8 mouse cellular contexts compared by ENCODE assay signal in genomic region chr16:18388583-18389435, GRCm38 (mm10). TPM values are rescaled to one million over a fixed set of nuclear protein-coding genes. Genes with fewer than 3 reads are reported as not detected.
A peak's percentile ranks its signal among the peaks of the same experiment; 100 is the strongest.
DNase-seq lines count a peak whose midpoint lies in the region; ATAC-seq and TF ChIP-seq lines count a peak whose summit lies in the region.

No protein-coding gene starts in this region.

- H3K27me3 ChIP-seq in G1E (ENCODE audit: insufficient read depth, low read length): no peaks in the 10 kb centered on the region
- no peaks in the 10 kb centered on the region for H3K27me3 ChIP-seq in hindbrain, embryonic 10.5 days (ENCODE audit: insufficient read depth, poor library complexity, severe bottlenecking)
- no peaks in the 10 kb centered on the region for H3K27me3 ChIP-seq in liver, embryonic 14.5 days (ENCODE audit: control insufficient read depth, insufficient read depth, low read length)

- peaks cover 3% of the 10 kb centered on the region for H3K36me3 ChIP-seq in G1E (replicated peaks)
- H3K36me3 ChIP-seq in hindbrain, embryonic 10.5 days: no peaks in the 10 kb centered on the region
- H3K36me3 ChIP-seq in liver, embryonic 14.5 days (replicated peaks; ENCODE audit: control insufficient read depth, insufficient read depth, low read depth): no peaks in the 10 kb centered on the region

- no peaks in the 10 kb centered on the region for H3K9me3 ChIP-seq in G1E (replicated peaks)
- no peaks in the 10 kb centered on the region for H3K9me3 ChIP-seq in hindbrain, embryonic 10.5 days
- H3K9me3 ChIP-seq in liver, embryonic 14.5 days (ENCODE audit: control insufficient read depth, low read length): no peaks in the 10 kb centered on the region

- no peak overlapping the region; the same call in 1 of the 2 replicates for H3K4me2 ChIP-seq in liver, embryonic 14.5 days (ENCODE audit: low read depth)

- intact Hi-C loops in heart, postnatal 14 days (cut with DNase I): no loop called here

- ATAC-seq in G1E (ENCODE audit: extremely low read depth, insufficient number of reproducible peaks, low FRiP score, poor library complexity, severe bottlenecking): no peak
- no peak for ATAC-seq in liver, embryonic 14.5 days (ENCODE audit: insufficient read depth)

- peak overlapping the region; percentile 85 for H3K27ac ChIP-seq in hindbrain, embryonic 10.5 days
- peak overlapping the region; percentile 66 for H3K27ac ChIP-seq in liver, embryonic 14.5 days

- TF ChIP-seq EP300 in liver, embryonic 14.5 days (IDR thresholded peaks at IDR 0.05; ENCODE audit: low read depth): no peak

- peak; percentile 92 for DNase-seq in heart, adult 11 months
- no peak for DNase-seq in heart, postnatal 14 days
- DNase-seq in G1E (ENCODE audit: low spot score): no peak
- DNase-seq in hindbrain, embryonic 10.5 days (ENCODE audit: low spot score): no peak
- no peak for DNase-seq in liver, embryonic 14.5 days (ENCODE audit: low read depth in 3 of 3, low spot score in 3 of 3)
- DNase-seq in urinary bladder, postnatal 25 days (ENCODE audit: low spot score): no peak
- DNase-seq in adipocyte (ENCODE audit: low spot score): no peak
- no peak for DNase-seq in yolk sac, embryonic 10.5 days (ENCODE audit: low spot score)

- WGBS in hindbrain, embryonic 10.5 days: 88% methylated on average over 14 of the region's 14 CpGs
- 70% methylated on average over 14 of the region's 14 CpGs for WGBS in liver, embryonic 14.5 days (ENCODE audit: insufficient replicate concordance)

- peak overlapping the region; percentile 31; the same call in 1 of the 2 replicates for H3K9ac ChIP-seq in liver, embryonic 14.5 days (replicated peaks)

- H3K4me3 ChIP-seq in G1E (ENCODE audit: low read depth, low read length): peak overlapping the region; percentile 48; the same call in 1 of the 2 replicates
- 0 out of 2 replicates have a peak overlapping the region, but pooled peaks have one; percentile 11 for H3K4me3 ChIP-seq in hindbrain, embryonic 10.5 days
- H3K4me3 ChIP-seq in liver, embryonic 14.5 days (ENCODE audit: insufficient read depth in 1 of 2, low read depth in 2 of 2, low read length in 2 of 2): no peak overlapping the region

- no peak for TF ChIP-seq CTCF in G1E (IDR thresholded peaks at IDR 0.05; ENCODE audit: low read depth, low read length)
- TF ChIP-seq CTCF in liver, embryonic 14.5 days (IDR thresholded peaks at IDR 0.05; ENCODE audit: low read depth): no peak

- H3K4me1 ChIP-seq in G1E (ENCODE audit: insufficient read depth, low read depth, low read length): peaks cover 93% of the 10 kb centered on the region
- H3K4me1 ChIP-seq in hindbrain, embryonic 10.5 days (replicated peaks): peaks cover 97% of the 10 kb centered on the region
- H3K4me1 ChIP-seq in liver, embryonic 14.5 days (replicated peaks; ENCODE audit: control insufficient read depth in 2 of 2, insufficient read depth in 2 of 2, low read length in 1 of 2): peaks cover 47 to 58% of the 10 kb centered on the region in 2 experiments

RNA-seq across cellular contexts. Expression of gene Txnrd2, which starts 37.4 kb away (rescaled TPM):
- 10 to 100 TPM; 29.9 to 34.6 TPM for total RNA-seq in heart, postnatal 14 days (2021)
- total RNA-seq in G1E (2014; fragmentation: Nextera tagmentation): 25.3 and 50.3 TPM in 2 replicates
- total RNA-seq in G1E (2017): 12.8 and 18.3 TPM in 2 replicates
- polyA plus RNA-seq in G1E (2012): 16.4 and 18.5 TPM in 2 replicates
- 30.5 and 34.7 TPM in 2 replicates for polyA plus RNA-seq in hindbrain, embryonic 10.5 days (2016; fragmentation: Nextera tagmentation; extraction: Ambion mirVana)
- polyA plus RNA-seq in liver, embryonic 14.5 days (2012; rRNA removed): 79.9 and 113 TPM in 2 replicates
- polyA plus RNA-seq in liver, embryonic 14.5 days (2014; fragmentation: Nextera tagmentation; extraction: Ambion mirVana): 110 and 112 TPM in 2 replicates

RNA-seq across cellular contexts. Expression of gene Comt, which starts 37.8 kb away (rescaled TPM):
- total RNA-seq in heart, postnatal 14 days (2021): 100 to 1,000 TPM; 119 to 127 TPM
- total RNA-seq in G1E (2014; fragmentation: Nextera tagmentation) (51.1 and 59.0 TPM in 2 replicates), G1E (2017) (36.7 and 53.7 TPM in 2 replicates)
- polyA plus RNA-seq in G1E (2012): 25.2 and 47.5 TPM in 2 replicates
- polyA plus RNA-seq in hindbrain, embryonic 10.5 days (2016; fragmentation: Nextera tagmentation; extraction: Ambion mirVana): 62.5 and 67.9 TPM in 2 replicates
- polyA plus RNA-seq in liver, embryonic 14.5 days (2012; rRNA removed): 73.8 and 84.7 TPM in 2 replicates
- polyA plus RNA-seq in liver, embryonic 14.5 days (2014; fragmentation: Nextera tagmentation; extraction: Ambion mirVana): 69.8 and 80.4 TPM in 2 replicates

RNA-seq across cellular contexts. Expression of gene Arvcf, which starts 40.8 kb away (rescaled TPM):
- total RNA-seq in heart, postnatal 14 days (2021): 10 to 100 TPM; 17.9 to 21.6 TPM
- total RNA-seq in G1E (2014; fragmentation: Nextera tagmentation) (53.7 and 64.0 TPM in 2 replicates), G1E (2017) (188 and 239 TPM in 2 replicates)
- polyA plus RNA-seq in G1E (2012): 137 and 154 TPM in 2 replicates
- 99.5 and 115 TPM in 2 replicates for polyA plus RNA-seq in hindbrain, embryonic 10.5 days (2016; fragmentation: Nextera tagmentation; extraction: Ambion mirVana)
- 6.0 and 6.4 TPM in 2 replicates for polyA plus RNA-seq in liver, embryonic 14.5 days (2012; rRNA removed)
- 4.7 and 7.4 TPM in 2 replicates for polyA plus RNA-seq in liver, embryonic 14.5 days (2014; fragmentation: Nextera tagmentation; extraction: Ambion mirVana)

RNA-seq across cellular contexts. Expression of gene Tango2, which starts 40.9 kb away (rescaled TPM):
- total RNA-seq in heart, postnatal 14 days (2021): 10 to 100 TPM; 91.6 to 98.4 TPM
- 87.0 and 88.7 TPM in 2 replicates for total RNA-seq in G1E (2014; fragmentation: Nextera tagmentation)
- total RNA-seq in G1E (2017): 40.7 and 47.9 TPM in 2 replicates
- polyA plus RNA-seq in G1E (2012): 37.3 and 42.8 TPM in 2 replicates
- polyA plus RNA-seq in hindbrain, embryonic 10.5 days (2016; fragmentation: Nextera tagmentation; extraction: Ambion mirVana): 45.5 and 52.8 TPM in 2 replicates
- 44.3 and 44.5 TPM in 2 replicates for polyA plus RNA-seq in liver, embryonic 14.5 days (2012; rRNA removed)
- 58.8 and 70.3 TPM in 2 replicates for polyA plus RNA-seq in liver, embryonic 14.5 days (2014; fragmentation: Nextera tagmentation; extraction: Ambion mirVana)

Comparison
In these comparisons a context has a peak if more than half of its experiments do, and no peak if none do; other contexts are left out.
1. H3K4me3 ChIP-seq: peak in G1E (single experiment) and hindbrain, embryonic 10.5 days (single experiment); none in liver, embryonic 14.5 days (0 of 2).
2. RNA of gene Arvcf, which starts 40.8 kb away (polyA plus RNA-seq): 137 to 154 TPM in G1E and 99.5 to 115 TPM in hindbrain, embryonic 10.5 days; 4.7 to 7.4 TPM in liver, embryonic 14.5 days; every median in the first group is over 10 times any median in the second.